Mouse (Mus musculus): Measurements from ENCODE around the gene Slc50a1. TPM values are rescaled to one million over a fixed set of nuclear protein-coding genes. Genes with fewer than 3 reads are reported as not detected.

Gene Slc50a1
- polyA plus RNA-seq, 1 experiment from 2014 or later: 107 TPM

DNA sequence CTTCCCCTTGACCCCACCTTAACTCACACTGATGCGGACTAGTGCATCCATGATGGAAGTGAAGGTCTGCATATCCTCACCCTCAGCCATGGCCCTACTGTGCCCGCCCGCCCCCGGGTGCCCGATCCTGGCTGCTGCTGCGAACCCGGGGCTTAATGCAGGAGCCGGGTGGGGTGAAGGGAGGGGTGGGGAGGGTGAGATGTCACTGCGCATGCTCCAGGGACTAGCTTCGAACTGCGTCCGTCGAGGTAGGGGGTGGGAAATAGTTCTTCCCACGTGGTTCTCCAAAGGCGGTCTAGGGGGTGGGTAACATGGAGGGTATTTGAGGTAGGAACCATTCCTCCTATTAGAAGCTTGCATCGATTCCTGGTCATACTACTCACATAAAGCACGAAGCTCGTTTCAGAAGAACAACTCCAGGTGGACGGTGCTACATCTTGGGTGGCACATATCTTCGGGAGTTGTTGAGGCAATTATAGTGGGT, 24.6 kb downstream of the Slc50a1 start, which contains the start of gene Krtcap2:
Gene Krtcap2 (plus strand): TSS at position 279 of the 484 bp plus-strand sequence.
- H3K27ac ChIP-seq (replicated peaks): peak within 1 kb of the TSS; percentile 67
- no peaks in the 10 kb centered on the region for H3K27me3 ChIP-seq (ENCODE audit: control insufficient read depth, insufficient read depth, low read length)
- H3K4me3 ChIP-seq (ENCODE audit: low read depth, low read length): peak within 1 kb of the TSS; percentile 58
- peak; percentile 52 for DNase-seq (ENCODE audit: low spot score)
- ATAC-seq (ENCODE audit: low FRiP score, low TSS enrichment): 0 out of 2 replicates have a peak, but pooled peaks have one; percentile 4
- H3K9ac ChIP-seq (ENCODE audit: low read length): peak within 1 kb of the TSS; percentile 65
- TF ChIP-seq CTCF (IDR thresholded peaks at IDR 0.05; ENCODE audit: low read depth) (no peak), EP300 (optimal IDR thresholded peaks at IDR 0.05) (no peak)
- H3K9me3 ChIP-seq (ENCODE audit: control insufficient read depth, low read length): no peaks in the 10 kb centered on the region
- H3K4me2 ChIP-seq (replicated peaks; ENCODE audit: low read depth): peak within 1 kb of the TSS; percentile 90
- peaks cover 4% of the 10 kb centered on the region; the same call in 1 of the 2 replicates for H3K4me1 ChIP-seq (replicated peaks; ENCODE audit: control insufficient read depth, insufficient read depth)
- WGBS: 4% methylated on average over 20 of the region's 20 CpGs
- H3K36me3 ChIP-seq (ENCODE audit: control insufficient read depth, insufficient read depth, low read length): no peaks in the 10 kb centered on the region

- Histone ChIP-seq H3K4me1 (replicated peaks; ENCODE audit: control insufficient read depth, insufficient read depth) (peaks cover 4% of the 10 kb centered on the region; the same call in 1 of the 2 replicates), H3K36me3 (ENCODE audit: control insufficient read depth, insufficient read depth, low read length) (no peaks in the 10 kb centered on the region), H3K27ac (replicated peaks) (no peak overlapping the region), H3K9ac (ENCODE audit: low read length) (peak overlapping the region; percentile 41; the same call in 1 of the 2 replicates), H3K27me3 (ENCODE audit: control insufficient read depth, insufficient read depth, low read length) (no peaks in the 10 kb centered on the region), H3K4me3 (ENCODE audit: low read depth, low read length) (peak overlapping the region; percentile 58), H3K4me2 (replicated peaks; ENCODE audit: low read depth) (peak overlapping the region; percentile 90), H3K9me3 (ENCODE audit: control insufficient read depth, low read length) (no peaks in the 10 kb centered on the region)
- TF ChIP-seq EP300 (optimal IDR thresholded peaks at IDR 0.05): no peak
- no peak for TF ChIP-seq CTCF (IDR thresholded peaks at IDR 0.05; ENCODE audit: low read depth)
- DNase-seq (ENCODE audit: low spot score) (peak; percentile 51), ATAC-seq (ENCODE audit: low FRiP score, low TSS enrichment) (no peak)
- WGBS: 2% methylated on average over 14 of the region's 26 CpGs
These were observed 25.2 kb downstream of the Slc50a1 start for GRCm38 (mm10) chr3:89244982-89245687.

- Histone ChIP-seq H3K4me1 (replicated peaks; ENCODE audit: control insufficient read depth, insufficient read depth) (peaks cover 4% of the 10 kb centered on the region; the same call in 1 of the 2 replicates), H3K27me3 (ENCODE audit: control insufficient read depth, insufficient read depth, low read length) (no peaks in the 10 kb centered on the region), H3K9me3 (ENCODE audit: control insufficient read depth, low read length) (no peaks in the 10 kb centered on the region), H3K4me3 (ENCODE audit: low read depth, low read length) (peak overlapping the region; percentile 58), H3K4me2 (replicated peaks; ENCODE audit: low read depth) (peak overlapping the region; percentile 90), H3K27ac (replicated peaks) (no peak overlapping the region), H3K36me3 (ENCODE audit: control insufficient read depth, insufficient read depth, low read length) (no peaks in the 10 kb centered on the region), H3K9ac (ENCODE audit: low read length) (no peak overlapping the region)
- 20% methylated on average over 25 of the region's 25 CpGs for WGBS
- ATAC-seq (ENCODE audit: low FRiP score, low TSS enrichment) (peak; percentile 33), DNase-seq (ENCODE audit: low spot score) (peak; percentile 58)
- TF ChIP-seq CTCF (IDR thresholded peaks at IDR 0.05; ENCODE audit: low read depth) (peak; percentile 54), EP300 (optimal IDR thresholded peaks at IDR 0.05) (no peak)
These were observed 26.0 kb downstream of the Slc50a1 start for GRCm38 (mm10) chr3:89244158-89244981.

DNA sequence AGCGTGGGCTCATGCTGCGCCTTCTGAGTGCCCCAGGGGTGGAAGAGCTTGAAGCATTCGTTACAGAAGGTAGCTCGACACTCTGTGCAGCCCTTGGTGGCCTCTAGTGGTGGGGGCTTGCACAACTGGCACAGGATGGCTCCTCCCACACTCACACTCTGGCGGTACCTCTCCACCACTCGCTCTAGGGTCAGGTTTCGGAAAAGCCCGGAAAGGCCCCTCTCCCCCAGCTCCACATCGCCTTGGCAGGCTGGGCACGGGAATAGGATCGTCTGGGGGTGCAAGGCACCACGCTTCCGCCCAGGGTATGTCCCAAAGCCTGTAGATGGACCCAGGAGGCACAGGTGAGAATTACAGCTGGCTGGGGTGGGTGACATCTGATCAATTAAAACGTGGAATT, 26.8 kb downstream of the Slc50a1 start:
- Histone ChIP-seq H3K4me1 (replicated peaks; ENCODE audit: control insufficient read depth, insufficient read depth) (peaks cover 4% of the 10 kb centered on the region; the same call in 1 of the 2 replicates), H3K27me3 (ENCODE audit: control insufficient read depth, insufficient read depth, low read length) (no peaks in the 10 kb centered on the region), H3K4me2 (replicated peaks; ENCODE audit: low read depth) (no peak overlapping the region), H3K9me3 (ENCODE audit: control insufficient read depth, low read length) (no peaks in the 10 kb centered on the region), H3K9ac (ENCODE audit: low read length) (peak overlapping the region; percentile 8; the same call in 1 of the 2 replicates), H3K4me3 (ENCODE audit: low read depth, low read length) (no peak overlapping the region), H3K36me3 (ENCODE audit: control insufficient read depth, insufficient read depth, low read length) (no peaks in the 10 kb centered on the region), H3K27ac (replicated peaks) (no peak overlapping the region)
- peak; percentile 83 for DNase-seq (ENCODE audit: low spot score)
- 25% methylated on average over 14 of the region's 14 CpGs for WGBS
- ATAC-seq (ENCODE audit: low FRiP score, low TSS enrichment): peak; percentile 48
- TF ChIP-seq CTCF (IDR thresholded peaks at IDR 0.05; ENCODE audit: low read depth) (peak; percentile 68), EP300 (optimal IDR thresholded peaks at IDR 0.05) (no peak)

DNA sequence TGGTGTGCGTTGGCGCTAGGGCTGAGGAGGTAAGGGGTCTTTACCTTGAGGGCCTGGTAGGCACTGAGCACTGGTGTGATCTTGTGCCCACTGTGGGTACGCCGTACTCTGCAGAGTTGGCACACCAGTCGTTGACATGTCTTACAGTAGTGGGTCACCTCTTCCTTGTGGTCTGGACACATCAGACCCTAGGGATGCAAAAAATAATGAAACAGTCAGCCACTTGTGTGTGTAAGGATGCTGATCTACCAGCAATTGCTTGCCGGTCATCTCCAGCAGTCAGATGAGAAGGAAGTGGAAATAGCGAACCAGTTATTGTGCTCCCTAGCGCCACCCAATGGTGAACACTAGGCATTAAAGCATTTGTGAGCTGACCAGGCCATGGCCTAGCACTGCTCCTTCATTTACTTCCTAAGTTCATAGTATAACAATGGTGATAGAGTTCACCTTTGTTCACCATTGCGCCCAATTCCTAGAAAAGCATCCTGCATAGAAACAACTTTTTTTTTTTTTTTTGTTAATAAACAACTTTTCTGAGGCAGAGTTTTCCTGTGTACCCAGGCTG, 28.0 kb downstream of the Slc50a1 start:
- Histone ChIP-seq H3K4me1 (replicated peaks; ENCODE audit: control insufficient read depth, insufficient read depth) (peaks cover 4% of the 10 kb centered on the region; the same call in 1 of the 2 replicates), H3K4me3 (ENCODE audit: low read depth, low read length) (no peak overlapping the region), H3K9me3 (ENCODE audit: control insufficient read depth, low read length) (no peaks in the 10 kb centered on the region), H3K27me3 (ENCODE audit: control insufficient read depth, insufficient read depth, low read length) (no peaks in the 10 kb centered on the region), H3K9ac (ENCODE audit: low read length) (no peak overlapping the region), H3K27ac (replicated peaks) (no peak overlapping the region), H3K4me2 (replicated peaks; ENCODE audit: low read depth) (no peak overlapping the region), H3K36me3 (ENCODE audit: control insufficient read depth, insufficient read depth, low read length) (no peaks in the 10 kb centered on the region)
- DNase-seq (ENCODE audit: low spot score) (peak; percentile 84), ATAC-seq (ENCODE audit: low FRiP score, low TSS enrichment) (peak; percentile 25)
- WGBS: 67% methylated on average over 9 of the region's 9 CpGs
- TF ChIP-seq CTCF (IDR thresholded peaks at IDR 0.05; ENCODE audit: low read depth) (peak; percentile 86), EP300 (optimal IDR thresholded peaks at IDR 0.05) (no peak)
